Mouse (Mus musculus) CD4-positive helper T cell, adult 2 months (primary cell): ENCODE data around the gene Nox3.

ENCODE experiments used
- DNase-seq: peaks from one replicate; pipeline ENCODE4 v3.0.0-alpha.2; 2012; ENCODE audit warnings: low read depth, missing footprints, low spot score

The Nox3 gene

GRCm38 (mm10) chr17:3696161-3696560 lies at the start of gene Nox3:
Gene Nox3 (minus strand): TSS chr17:3696261.
- DNase-seq = no peak

DNA sequence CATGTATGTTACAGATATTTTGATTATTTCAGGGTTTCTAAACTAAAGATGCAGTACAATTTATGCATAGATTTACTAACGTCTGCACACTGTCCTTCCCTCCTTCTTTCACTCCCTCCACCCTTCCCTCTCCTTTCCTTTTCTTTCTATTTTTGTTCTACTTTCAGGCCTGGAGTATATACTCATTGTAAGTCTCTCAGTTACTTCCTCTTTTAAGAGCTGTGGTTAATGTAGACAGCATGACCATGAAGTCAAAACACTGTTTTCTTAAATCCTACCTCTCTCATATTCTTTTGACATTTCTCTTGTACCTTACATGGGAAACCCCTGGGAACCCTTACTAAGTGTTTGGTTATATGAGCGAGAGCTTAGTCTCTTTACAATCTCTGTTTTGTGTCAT lies 48.3 kb upstream of the Nox3 start:
- DNase-seq = no peak

DNA sequence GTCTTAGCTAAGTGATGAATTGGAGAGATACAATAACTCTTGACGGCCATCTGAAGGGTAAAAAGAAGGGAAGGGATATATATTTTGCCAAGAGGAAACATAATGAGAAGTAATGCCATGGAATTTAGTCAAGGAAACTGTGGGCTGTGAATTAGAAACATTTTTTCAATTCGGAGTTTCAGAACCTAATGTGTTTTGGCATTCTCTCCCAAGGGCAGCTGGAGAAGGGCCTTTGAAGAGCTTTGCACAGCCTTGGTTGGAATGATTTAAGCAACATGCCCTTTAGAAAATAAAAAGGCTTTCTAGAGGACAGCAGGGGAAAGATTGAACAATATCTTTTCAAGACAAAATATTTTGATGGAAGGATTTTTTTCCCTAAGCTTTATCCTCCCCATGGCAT lies 40.9 kb upstream of the Nox3 start:
- no peak for DNase-seq

GRCm38 (mm10) chr17:3734286-3734685 lies 38.2 kb upstream of the Nox3 start:
- DNase-seq = no peak

DNA sequence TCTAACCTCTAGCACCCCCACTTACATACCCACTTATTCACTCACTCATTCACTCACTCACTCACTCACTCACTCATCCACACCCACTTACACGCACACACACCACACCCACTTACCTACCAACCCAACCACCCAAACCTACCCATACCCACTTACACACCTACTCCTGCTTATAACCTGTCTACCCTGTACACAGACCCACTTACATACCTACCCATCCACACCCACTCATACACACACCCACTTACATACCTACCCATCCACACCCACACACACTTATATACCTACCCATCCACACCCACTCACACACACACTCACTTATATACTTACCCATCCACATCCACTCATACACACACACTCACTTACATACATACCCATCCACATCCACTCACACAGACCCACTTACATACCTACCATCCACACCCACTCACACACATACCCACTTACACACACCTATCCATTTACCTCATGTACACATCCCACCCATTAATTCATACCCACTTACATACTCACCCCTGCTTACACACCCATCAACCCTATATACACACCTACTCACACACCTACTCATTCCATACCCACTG lies 9.4 kb upstream of the Nox3 start:
- no peak for DNase-seq

GRCm38 (mm10) chr17:3702320-3702719 lies 6.3 kb upstream of the Nox3 start:
- no peak for DNase-seq

DNA sequence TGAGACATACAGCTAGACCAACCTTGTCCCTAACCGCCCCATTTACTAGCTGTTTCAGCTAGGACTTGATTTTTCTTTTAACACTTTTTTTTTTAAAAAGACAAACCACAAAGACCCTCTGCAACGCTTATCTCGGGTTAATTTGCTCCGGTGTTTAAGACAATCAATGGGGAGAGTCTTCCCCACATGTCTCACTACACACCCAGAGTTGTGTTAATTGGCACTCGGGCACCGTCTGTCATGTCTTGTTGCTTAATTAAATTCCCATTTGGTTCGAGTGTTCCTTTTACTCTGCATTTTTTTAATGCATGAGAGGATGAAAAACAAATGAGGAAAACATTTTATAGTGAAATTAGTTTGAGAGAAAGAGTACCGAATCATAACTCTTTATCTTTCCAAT lies 3.2 kb downstream of the Nox3 start:
- no peak for DNase-seq

DNA sequence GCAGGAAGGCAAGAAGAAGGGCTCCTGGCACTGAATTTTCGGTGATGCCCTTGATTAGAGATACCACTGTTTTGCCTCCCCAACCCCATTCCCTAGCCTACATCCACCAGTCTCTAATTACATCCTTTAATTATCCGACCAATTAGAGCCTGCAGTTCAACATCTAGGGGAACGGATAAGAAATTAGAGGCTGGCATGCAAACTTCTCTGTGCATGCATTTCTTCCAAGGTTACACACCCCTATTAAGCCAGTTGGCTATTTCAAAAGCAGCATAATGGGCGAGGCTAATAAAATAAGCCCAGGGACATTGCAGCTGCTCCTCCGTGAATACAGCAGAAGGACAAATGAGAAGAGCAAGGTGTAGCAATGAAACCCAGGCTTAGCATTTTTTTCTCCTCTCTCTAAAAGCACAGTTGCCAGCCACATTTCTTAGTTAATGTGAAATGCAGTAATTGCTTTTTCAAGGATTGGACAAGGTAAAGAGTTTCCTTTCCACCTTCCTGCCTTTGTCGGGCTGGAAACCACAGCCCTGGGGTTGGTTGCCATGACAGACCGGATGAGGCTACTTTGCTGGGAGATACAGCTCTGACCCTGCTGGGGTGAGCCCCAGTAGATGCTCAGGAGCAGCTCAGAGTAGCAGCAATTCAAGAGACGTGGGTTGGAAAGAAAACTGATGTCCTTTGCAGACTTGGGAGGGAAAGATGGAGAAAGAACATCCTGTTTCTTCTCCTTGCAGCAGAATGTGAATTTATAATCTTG lies 5.4 kb downstream of the Nox3 start:
- DNase-seq = no peak

DNA sequence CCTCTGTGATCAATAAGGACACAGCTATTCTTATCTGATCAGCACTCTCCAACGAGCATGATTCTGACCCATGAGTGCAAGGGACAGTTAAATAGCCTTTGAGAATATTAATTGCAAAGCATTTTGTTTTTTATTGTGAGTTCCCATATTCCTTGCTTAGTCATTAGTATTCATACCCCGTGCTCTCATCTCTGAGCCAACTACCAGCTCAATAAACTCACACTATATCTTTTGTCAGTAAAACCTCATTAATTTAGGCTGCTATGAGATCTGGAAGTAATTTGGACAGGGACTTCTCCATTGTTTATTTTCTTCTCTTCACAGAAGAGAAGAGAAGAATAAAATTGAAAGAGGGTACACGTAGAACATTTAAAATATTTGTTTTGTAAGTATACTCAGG lies 12.4 kb downstream of the Nox3 start:
- DNase-seq = no peak

- no peak for DNase-seq
These were observed 26.8 kb downstream of the Nox3 start for GRCm38 (mm10) chr17:3669226-3669625.

- no peak for DNase-seq
These were observed 28.8 kb downstream of the Nox3 start for GRCm38 (mm10) chr17:3667287-3667686.

- DNase-seq = no peak
These were observed 30.7 kb downstream of the Nox3 start for GRCm38 (mm10) chr17:3665321-3665720.

GRCm38 (mm10) chr17:3659497-3659896 lies 36.6 kb downstream of the Nox3 start:
- DNase-seq = no peak

DNA sequence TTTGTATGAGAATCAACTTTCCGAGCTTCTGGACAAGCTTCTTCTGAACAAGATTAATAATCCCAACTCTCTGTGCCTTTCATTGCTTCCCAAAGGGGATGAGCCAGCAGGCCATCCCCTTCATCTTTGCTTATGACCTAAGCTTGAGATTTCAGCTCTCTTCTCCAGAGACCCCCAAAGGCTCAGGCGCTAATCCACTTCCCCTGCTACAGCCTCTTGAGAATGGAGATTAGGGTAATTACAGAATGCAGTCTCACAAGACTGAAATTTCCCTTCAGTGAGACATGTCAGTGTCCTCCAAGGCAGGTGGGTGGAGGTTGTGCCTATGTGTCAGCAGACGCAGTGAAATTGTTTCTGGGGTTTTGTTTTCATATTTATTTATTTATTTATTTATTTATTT lies 45.7 kb downstream of the Nox3 start:
- no peak for DNase-seq

DNA sequence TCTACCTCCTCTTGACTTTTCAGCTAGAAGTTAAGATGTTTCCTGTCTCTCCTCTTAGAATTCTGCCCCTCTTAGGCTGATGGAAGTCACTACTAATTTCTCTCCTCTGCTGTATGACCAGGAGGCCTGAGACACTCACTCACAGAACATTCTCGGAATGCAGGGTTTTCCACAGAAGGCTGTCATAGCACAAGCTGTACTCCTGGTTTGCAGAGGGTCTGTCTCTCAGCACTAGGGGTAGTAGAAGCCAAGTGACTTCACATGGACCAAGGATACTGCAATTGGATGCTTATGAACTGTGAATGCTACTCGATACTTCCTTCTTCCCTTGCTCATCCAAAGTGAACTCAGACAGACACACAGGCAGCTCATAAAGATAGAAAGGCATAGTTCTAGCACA lies 52.5 kb downstream of the Nox3 start:
- DNase-seq = no peak

GRCm38 (mm10) chr17:3641456-3641855 lies 54.6 kb downstream of the Nox3 start:
- DNase-seq = no peak

GRCm38 (mm10) chr17:3638757-3639156 lies 57.3 kb downstream of the Nox3 start:
- no peak for DNase-seq

GRCm38 (mm10) chr17:3632501-3632900 lies 63.6 kb downstream of the Nox3 start:
- DNase-seq = no peak

- DNase-seq = no peak
These were observed 79.5 kb downstream of the Nox3 start for GRCm38 (mm10) chr17:3616329-3617216.

DNA sequence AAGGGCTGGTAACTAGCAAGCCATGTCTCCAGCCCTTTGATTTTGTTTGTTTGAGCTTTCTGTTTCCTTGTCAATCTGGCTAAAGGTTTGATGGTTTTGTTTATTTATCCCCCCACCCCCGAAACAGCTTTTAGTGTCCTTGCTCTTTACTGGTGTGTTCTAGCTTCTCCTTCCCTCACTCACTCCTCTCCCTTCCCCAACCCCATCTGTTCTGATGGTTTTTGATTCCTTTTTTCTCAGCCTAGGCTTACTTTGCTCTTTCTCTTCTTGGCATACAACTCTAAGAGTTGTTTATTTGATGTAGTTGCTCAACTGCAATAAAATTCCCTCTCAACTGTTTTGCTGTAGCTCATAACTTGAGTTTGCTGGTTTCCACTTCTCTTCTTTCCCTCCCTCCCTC lies 80.5 kb downstream of the Nox3 start:
- DNase-seq = no peak

DNA sequence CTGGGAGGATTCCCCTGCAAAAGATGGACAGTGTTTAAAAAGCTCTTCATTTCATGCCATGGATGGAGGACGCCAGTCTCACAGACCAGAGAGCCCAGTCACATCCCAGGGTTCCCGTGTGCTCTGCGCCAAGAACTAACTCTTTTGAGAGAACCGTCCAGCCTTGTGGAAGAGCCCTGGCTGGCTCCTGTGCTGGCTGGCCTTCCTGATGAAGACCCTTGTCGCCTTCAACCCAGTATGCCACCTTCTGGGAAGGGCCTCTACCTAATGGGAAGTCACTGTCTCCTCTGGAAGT lies 84.3 kb downstream of the Nox3 start:
- no peak for DNase-seq

DNA sequence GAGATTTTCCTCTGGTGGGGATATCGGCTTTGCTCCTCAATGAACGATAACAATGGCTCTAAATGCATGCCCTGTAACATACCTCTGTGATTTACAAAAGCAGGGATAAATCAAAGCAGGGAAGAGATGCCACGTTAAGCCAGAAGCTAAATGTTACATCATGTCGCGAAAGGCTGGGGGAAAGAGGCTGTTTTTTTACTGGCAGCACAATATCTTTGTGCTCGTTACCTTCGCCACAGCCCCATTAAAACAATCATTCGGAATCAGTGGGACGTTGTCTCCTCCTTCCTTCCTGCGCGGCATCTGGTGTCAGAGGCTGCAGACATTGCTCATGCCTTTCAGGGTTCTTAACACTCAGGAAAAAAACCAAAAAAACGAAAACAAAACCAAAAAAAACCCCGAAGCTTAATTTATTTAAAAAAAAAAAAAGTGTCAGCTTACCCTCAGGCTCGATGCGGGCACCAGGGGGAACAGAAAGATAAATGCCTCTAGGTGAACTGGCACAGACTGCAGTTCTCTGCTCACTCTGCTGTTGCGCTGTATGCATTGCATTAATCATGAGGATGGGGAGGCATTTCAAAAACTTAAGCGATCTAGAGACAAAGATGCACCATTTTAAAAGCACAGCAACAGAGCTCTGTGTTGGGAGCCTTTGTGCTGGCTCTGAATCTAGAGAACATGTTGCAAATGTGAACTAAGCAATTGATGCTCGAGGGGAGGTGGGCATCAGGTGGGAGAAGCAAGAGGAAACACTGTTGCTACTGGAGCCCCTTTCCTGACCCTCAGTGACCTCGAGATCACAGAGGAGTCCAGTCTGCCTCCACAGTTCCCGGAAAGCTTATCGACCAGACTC lies 84.9 kb downstream of the Nox3 start:
- DNase-seq = no peak
